Mouse (Mus musculus): ENCODE data around the gene Ogfod3. TPM values are rescaled to one million over a fixed set of nuclear protein-coding genes. Genes with fewer than 3 reads are reported as not detected.

Gene Ogfod3
- polyA plus RNA-seq, 2 experiments, result 5.6 to 13.3 TPM

DNA sequence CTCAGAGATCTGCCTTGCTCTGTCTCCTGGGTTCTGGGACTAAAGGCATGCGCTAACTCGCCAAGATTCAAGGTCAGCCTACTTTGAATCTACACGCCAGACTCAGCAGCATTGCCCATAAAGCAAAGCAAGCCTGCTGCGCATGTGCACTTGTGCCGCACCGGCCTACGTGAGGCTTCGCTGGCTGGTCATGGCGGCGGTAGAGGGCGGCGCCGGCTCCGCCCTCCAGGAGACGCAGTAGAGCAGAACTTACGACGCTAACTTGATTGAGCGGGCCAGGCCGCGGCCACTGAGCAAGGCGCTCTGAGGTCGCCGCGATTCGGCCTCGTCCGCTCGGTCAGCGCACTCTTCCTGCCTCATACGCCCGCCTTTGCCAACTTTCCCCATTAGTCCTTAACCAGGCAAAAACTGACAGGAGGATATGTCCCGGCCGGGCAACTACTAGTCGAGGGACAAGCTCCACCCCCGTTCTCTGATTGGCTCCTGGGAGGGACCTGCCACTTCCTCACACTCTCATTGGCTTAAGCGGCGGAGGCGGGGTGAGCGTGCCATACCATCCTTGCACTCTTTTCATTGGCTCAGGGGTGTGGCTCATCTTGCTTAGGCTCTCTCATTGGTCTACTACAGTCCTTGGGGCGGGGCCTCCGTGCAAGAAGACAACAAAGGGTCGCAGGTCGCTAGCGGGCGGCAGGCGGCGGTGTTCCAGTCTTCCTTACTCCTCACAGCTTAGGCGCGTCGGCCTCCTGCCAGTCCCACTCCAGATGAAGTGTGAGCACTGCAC, 32.2 kb upstream of the Ogfod3 start, which contains the start of gene Narf:
TSS of gene Narf (plus strand) at position 690 of the 781 bp plus-strand sequence.
- Histone ChIP-seq H3K27ac (peak within 1 kb of the TSS; percentile 92), H3K36me3 (replicated peaks; ENCODE audit: control insufficient read depth, insufficient read depth, low read depth) (peaks cover 29% of the 10 kb centered on the region), H3K4me2 (ENCODE audit: low read depth) (peak within 1 kb of the TSS; percentile 81), H3K9me3 (ENCODE audit: control insufficient read depth, low read length) (no peaks in the 10 kb centered on the region), H3K4me1 (replicated peaks; ENCODE audit: control insufficient read depth in 2 of 2, insufficient read depth in 2 of 2, low read length in 1 of 2) (peaks cover 39 to 53% of the 10 kb centered on the region in 2 experiments), H3K9ac (replicated peaks) (peak within 1 kb of the TSS; percentile 89), H3K27me3 (ENCODE audit: control insufficient read depth, insufficient read depth, low read length) (no peaks in the 10 kb centered on the region), H3K4me3 (ENCODE audit: insufficient read depth in 1 of 2, low read depth in 2 of 2, low read length in 2 of 2) (peak within 1 kb of the TSS; percentile 87 to 88)
- TF ChIP-seq CTCF (IDR thresholded peaks at IDR 0.05; ENCODE audit: low read depth) (peak; percentile 86), EP300 (IDR thresholded peaks at IDR 0.05; ENCODE audit: low read depth) (peak; percentile 65)
- ATAC-seq (ENCODE audit: insufficient read depth), result peak; percentile 93
- WGBS (ENCODE audit: insufficient replicate concordance), result under 1% methylated on average over 50 of the region's 50 CpGs
- DNase-seq (ENCODE audit: low read depth in 3 of 3, low spot score in 3 of 3), result peak; percentile 100

DNA sequence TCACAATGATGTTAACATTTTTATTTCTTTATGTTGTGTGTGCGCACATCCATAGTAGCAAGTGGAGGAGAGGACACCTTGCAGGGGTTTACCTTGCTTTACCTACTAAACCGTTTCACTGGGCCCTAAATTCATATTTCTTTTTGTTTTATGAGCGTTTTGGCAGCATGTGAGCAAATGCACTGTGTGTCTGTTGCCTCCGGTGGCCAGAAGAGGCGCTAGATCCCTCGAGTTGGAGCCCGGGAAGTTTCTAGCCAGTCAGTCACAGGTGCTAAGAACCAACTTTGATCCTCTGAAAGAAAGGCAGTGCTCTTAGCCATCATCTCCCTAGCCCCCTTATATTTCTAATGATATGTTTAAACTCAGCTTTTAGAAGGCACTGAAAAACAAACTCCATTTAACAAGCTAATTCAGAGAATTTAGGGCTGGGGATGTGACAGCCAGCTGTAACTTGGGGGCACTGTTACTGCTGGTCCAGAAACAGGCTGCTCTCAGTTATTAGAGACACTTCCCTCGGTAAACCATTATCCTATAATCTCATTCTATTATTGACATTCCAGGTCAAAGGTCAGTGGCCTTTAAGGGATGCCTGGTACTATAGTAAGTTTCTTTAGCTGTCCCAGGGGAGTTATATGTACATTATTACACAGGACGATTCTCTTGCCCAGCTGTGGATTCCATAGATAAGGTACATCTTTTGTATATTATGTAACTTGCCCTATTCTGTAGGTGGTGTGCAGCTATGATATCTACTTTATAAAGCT, 31.1 kb upstream of the Ogfod3 start:
- Histone ChIP-seq H3K27ac (peak overlapping the region; percentile 91), H3K9ac (replicated peaks) (peak overlapping the region; percentile 56; the same call in 1 of the 2 replicates), H3K9me3 (ENCODE audit: control insufficient read depth, low read length) (no peaks in the 10 kb centered on the region), H3K4me1 (replicated peaks; ENCODE audit: control insufficient read depth in 2 of 2, insufficient read depth in 2 of 2, low read length in 1 of 2) (peaks cover 36 to 51% of the 10 kb centered on the region in 2 experiments), H3K27me3 (ENCODE audit: control insufficient read depth, insufficient read depth, low read length) (no peaks in the 10 kb centered on the region), H3K4me2 (ENCODE audit: low read depth) (peak overlapping the region; percentile 81), H3K4me3 (ENCODE audit: insufficient read depth in 1 of 2, low read depth in 2 of 2, low read length in 2 of 2) (peak overlapping the region in 1 of 2 experiments; percentile 87; a peak in 2 of 4 replicates), H3K36me3 (replicated peaks; ENCODE audit: control insufficient read depth, insufficient read depth, low read depth) (peaks cover 18% of the 10 kb centered on the region)
- ATAC-seq (ENCODE audit: insufficient read depth), result no peak
- 16% methylated on average over 9 of the region's 9 CpGs for WGBS (ENCODE audit: insufficient replicate concordance)
- DNase-seq (ENCODE audit: low read depth in 3 of 3, low spot score in 3 of 3), result peak in 2 of 3 experiments; percentile 53 to 59
- TF ChIP-seq CTCF (IDR thresholded peaks at IDR 0.05; ENCODE audit: low read depth) (peak; percentile 88), EP300 (IDR thresholded peaks at IDR 0.05; ENCODE audit: low read depth) (no peak)

DNA sequence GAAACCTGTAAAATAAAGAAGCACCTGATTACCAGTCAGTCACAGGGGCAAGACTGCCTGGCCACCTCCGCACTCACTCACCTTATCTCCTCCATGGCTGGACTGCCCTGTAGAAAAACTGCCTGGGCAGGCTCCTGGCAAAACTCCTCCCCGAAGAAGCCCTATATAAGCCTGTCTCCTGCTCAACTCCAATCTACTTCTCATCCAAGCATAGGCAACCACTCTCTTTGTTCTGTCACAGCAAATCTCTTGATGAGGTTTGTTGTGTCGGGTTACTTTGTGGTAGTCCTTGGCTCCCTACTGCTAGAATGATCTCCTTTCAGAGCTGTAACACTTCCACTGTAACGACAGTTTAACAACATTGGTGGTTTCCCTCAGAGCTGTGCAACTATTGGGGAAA, 28.2 kb upstream of the Ogfod3 start:
- H3K4me1 ChIP-seq (replicated peaks; ENCODE audit: control insufficient read depth in 2 of 2, insufficient read depth in 2 of 2, low read length in 1 of 2), result peaks cover 44 to 50% of the 10 kb centered on the region in 2 experiments
- H3K27ac ChIP-seq, result peak overlapping the region; percentile 55
- H3K4me3 ChIP-seq (ENCODE audit: insufficient read depth in 1 of 2, low read depth in 2 of 2, low read length in 2 of 2), result no peak overlapping the region
- no peaks in the 10 kb centered on the region for H3K9me3 ChIP-seq (ENCODE audit: control insufficient read depth, low read length)
- ATAC-seq (ENCODE audit: insufficient read depth) (no peak), DNase-seq (ENCODE audit: low read depth in 3 of 3, low spot score in 3 of 3) (peak in 1 of 3 experiments; percentile 32)
- H3K36me3 ChIP-seq (replicated peaks; ENCODE audit: control insufficient read depth, insufficient read depth, low read depth), result no peaks in the 10 kb centered on the region
- WGBS (ENCODE audit: insufficient replicate concordance), result 23% methylated on average over 4 of the region's 4 CpGs
- no peak for TF ChIP-seq CTCF (IDR thresholded peaks at IDR 0.05; ENCODE audit: low read depth)
- TF ChIP-seq EP300 (IDR thresholded peaks at IDR 0.05; ENCODE audit: low read depth), result no peak
- no peaks in the 10 kb centered on the region for H3K27me3 ChIP-seq (ENCODE audit: control insufficient read depth, insufficient read depth, low read length)
- H3K9ac ChIP-seq (replicated peaks), result no peak overlapping the region
- H3K4me2 ChIP-seq (ENCODE audit: low read depth), result peak overlapping the region; percentile 20; the same call in 1 of the 2 replicates

DNA sequence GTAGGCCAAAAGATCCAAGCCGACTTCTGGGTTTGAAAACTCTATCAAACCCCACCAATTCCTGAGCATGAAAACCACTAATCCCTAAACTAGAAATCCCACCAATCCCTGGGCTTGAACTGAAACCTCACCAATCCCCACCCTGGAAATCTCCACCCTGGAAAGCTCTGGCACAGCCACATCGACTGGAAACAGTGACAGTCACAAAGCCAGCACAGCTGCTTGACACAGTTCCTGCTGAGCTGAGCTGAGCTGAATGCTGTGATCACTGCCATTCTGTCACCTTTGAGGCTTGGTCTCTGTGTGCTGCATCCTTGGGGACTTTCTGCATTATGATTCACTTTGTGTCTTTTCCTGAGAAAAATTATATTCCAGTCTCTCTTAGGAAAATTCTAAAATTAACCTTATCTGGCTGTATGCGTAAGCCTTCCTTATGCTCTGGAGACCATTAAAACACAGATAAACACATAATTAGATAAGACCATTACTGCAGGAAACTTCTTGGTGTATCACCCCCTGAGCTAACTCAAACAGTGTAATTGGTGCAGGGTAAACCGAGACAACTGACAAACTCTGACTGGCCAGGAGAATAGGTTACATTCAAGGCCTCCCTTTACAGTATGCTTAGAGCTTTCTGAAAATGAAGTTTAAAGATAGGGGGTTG, 27.2 kb upstream of the Ogfod3 start:
- Histone ChIP-seq H3K27me3 (ENCODE audit: control insufficient read depth, insufficient read depth, low read length) (no peaks in the 10 kb centered on the region), H3K9me3 (ENCODE audit: control insufficient read depth, low read length) (no peaks in the 10 kb centered on the region), H3K4me3 (ENCODE audit: insufficient read depth in 1 of 2, low read depth in 2 of 2, low read length in 2 of 2) (no peak overlapping the region), H3K27ac (peak overlapping the region; percentile 70), H3K9ac (replicated peaks) (peak overlapping the region; percentile 20), H3K4me2 (ENCODE audit: low read depth) (peak overlapping the region; percentile 8), H3K36me3 (replicated peaks; ENCODE audit: control insufficient read depth, insufficient read depth, low read depth) (peaks cover 2% of the 10 kb centered on the region), H3K4me1 (replicated peaks; ENCODE audit: control insufficient read depth in 2 of 2, insufficient read depth in 2 of 2, low read length in 1 of 2) (peaks cover 45 to 52% of the 10 kb centered on the region in 2 experiments)
- TF ChIP-seq EP300 (IDR thresholded peaks at IDR 0.05; ENCODE audit: low read depth), result no peak
- TF ChIP-seq CTCF (IDR thresholded peaks at IDR 0.05; ENCODE audit: low read depth), result no peak
- no peak for ATAC-seq (ENCODE audit: insufficient read depth)
- WGBS (ENCODE audit: insufficient replicate concordance), result 22% methylated on average over 4 of the region's 4 CpGs
- peak in 1 of 3 experiments; percentile 20 for DNase-seq (ENCODE audit: low read depth in 3 of 3, low spot score in 3 of 3)

Data from liver, embryonic 14.5 days (tissue).